Mouse (Mus musculus): Measurements from ENCODE around the gene Esr1. TPM values are rescaled to one million over a fixed set of nuclear protein-coding genes. Genes with fewer than 3 reads are reported as not detected.
A peak's percentile ranks its signal among the peaks of the same experiment; 100 is the strongest.
"Not testable (repeated sequence)": the region's sequence is repeated elsewhere in the genome, so short reads cannot be mapped to it uniquely, and the experiment has no call there.

Esr1 gene
- polyA plus RNA-seq, 1 experiment from 2014 or later: 0.58 TPM

GRCm38 (mm10) chr10:4646851-4647250 is 35.5 kb downstream of the Esr1 start:
- H3K4me1 ChIP-seq (replicated peaks): no peaks in the 10 kb centered on the region
- H3K4me3 ChIP-seq: no peak overlapping the region
- no peaks in the 10 kb centered on the region for H3K36me3 ChIP-seq
- H3K27ac ChIP-seq: no peak overlapping the region
- ATAC-seq (replicated peaks; ENCODE audit: insufficient number of reproducible peaks, insufficient read depth, low FRiP score, low read depth): no peak
- H3K9ac ChIP-seq: no peak overlapping the region
- no peaks in the 10 kb centered on the region for H3K9me3 ChIP-seq (replicated peaks)
- WGBS: 79% methylated on average over 9 of the region's 9 CpGs
- no peak overlapping the region for H3K4me2 ChIP-seq
- H3K27me3 ChIP-seq: no peaks in the 10 kb centered on the region

GRCm38 (mm10) chr10:4665380-4665779 is 54.0 kb downstream of the Esr1 start:
- Histone ChIP-seq H3K27me3 (no peaks in the 10 kb centered on the region), H3K9ac (no peak overlapping the region), H3K4me2 (no peak overlapping the region), H3K9me3 (replicated peaks) (no peaks in the 10 kb centered on the region), H3K4me3 (no peak overlapping the region), H3K27ac (no peak overlapping the region), H3K4me1 (replicated peaks) (no peaks in the 10 kb centered on the region), H3K36me3 (no peaks in the 10 kb centered on the region)
- ATAC-seq (replicated peaks; ENCODE audit: insufficient number of reproducible peaks, insufficient read depth, low FRiP score, low read depth): no peak
- WGBS: 76% methylated on average over 5 of the region's 5 CpGs

DNA sequence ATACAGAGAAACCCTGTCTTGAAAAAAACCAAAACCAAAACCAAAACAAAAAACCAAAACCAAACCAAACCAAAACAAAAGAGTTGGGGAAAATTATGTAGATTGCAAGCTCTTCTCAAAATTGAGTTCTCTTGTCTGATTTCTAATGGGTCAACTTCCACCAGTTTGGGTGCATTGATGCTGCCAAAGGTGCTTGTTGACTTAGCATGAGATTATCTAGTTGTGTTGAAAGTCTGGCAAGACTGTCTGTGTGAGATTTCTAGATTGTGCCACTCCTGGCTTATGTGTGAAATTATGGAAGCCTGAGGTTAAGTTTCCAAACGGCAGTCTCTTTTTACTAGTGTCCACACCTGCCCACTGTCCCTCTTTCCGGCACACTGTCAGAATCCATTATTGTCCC is 55.6 kb downstream of the Esr1 start:
- ATAC-seq (replicated peaks; ENCODE audit: insufficient number of reproducible peaks, insufficient read depth, low FRiP score, low read depth): no peak
- 0 out of 2 replicates have a peak, but pooled peaks cover 3% of the 10 kb centered on the region for H3K4me1 ChIP-seq (replicated peaks)
- no peaks in the 10 kb centered on the region for H3K36me3 ChIP-seq
- H3K9me3 ChIP-seq (replicated peaks): no peaks in the 10 kb centered on the region
- H3K9ac ChIP-seq: no peak overlapping the region
- H3K4me3 ChIP-seq: no peak overlapping the region
- no peak overlapping the region for H3K4me2 ChIP-seq
- H3K27me3 ChIP-seq: no peaks in the 10 kb centered on the region
- WGBS: 78% methylated on average over 2 of the region's 2 CpGs
- no peak overlapping the region for H3K27ac ChIP-seq

GRCm38 (mm10) chr10:4670053-4670452 is 58.7 kb downstream of the Esr1 start:
- WGBS: 58% methylated on average over 2 of the region's 2 CpGs
- 0 out of 2 replicates have a peak, but pooled peaks cover 3% of the 10 kb centered on the region for H3K4me1 ChIP-seq (replicated peaks)
- H3K4me3 ChIP-seq: no peak overlapping the region
- no peak overlapping the region for H3K4me2 ChIP-seq
- ATAC-seq (replicated peaks; ENCODE audit: insufficient number of reproducible peaks, insufficient read depth, low FRiP score, low read depth): no peak
- no peaks in the 10 kb centered on the region for H3K27me3 ChIP-seq
- H3K36me3 ChIP-seq: no peaks in the 10 kb centered on the region
- H3K9ac ChIP-seq: no peak overlapping the region
- H3K9me3 ChIP-seq (replicated peaks): no peaks in the 10 kb centered on the region
- no peak overlapping the region for H3K27ac ChIP-seq

DNA sequence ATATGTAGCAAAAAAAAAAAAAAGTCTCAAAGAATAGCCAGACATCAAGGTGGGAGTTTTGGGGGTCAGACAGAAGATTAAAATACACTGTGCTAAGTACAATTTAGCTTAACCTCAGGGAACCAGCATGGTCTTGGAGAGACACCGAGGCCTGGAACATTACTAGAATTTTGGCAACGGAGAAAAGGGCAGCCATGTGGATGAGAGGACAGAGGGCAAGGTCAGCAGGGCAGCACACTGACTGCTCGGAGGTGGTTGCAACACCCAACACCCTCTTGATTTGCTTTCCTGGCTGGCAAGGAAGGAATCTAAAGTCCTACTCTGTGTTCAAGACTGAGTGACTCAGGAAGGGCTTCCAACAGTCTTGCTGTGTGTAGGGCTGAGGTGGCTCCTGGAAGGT is 60.5 kb downstream of the Esr1 start:
- Histone ChIP-seq H3K4me2 (no peak overlapping the region), H3K9ac (no peak overlapping the region), H3K4me3 (no peak overlapping the region), H3K27me3 (no peaks in the 10 kb centered on the region), H3K36me3 (no peaks in the 10 kb centered on the region), H3K9me3 (replicated peaks) (no peaks in the 10 kb centered on the region), H3K27ac (no peak overlapping the region), H3K4me1 (replicated peaks) (0 out of 2 replicates have a peak, but pooled peaks cover 3% of the 10 kb centered on the region)
- 66% methylated on average over 3 of the region's 3 CpGs for WGBS
- no peak for ATAC-seq (replicated peaks; ENCODE audit: insufficient number of reproducible peaks, insufficient read depth, low FRiP score, low read depth)

DNA sequence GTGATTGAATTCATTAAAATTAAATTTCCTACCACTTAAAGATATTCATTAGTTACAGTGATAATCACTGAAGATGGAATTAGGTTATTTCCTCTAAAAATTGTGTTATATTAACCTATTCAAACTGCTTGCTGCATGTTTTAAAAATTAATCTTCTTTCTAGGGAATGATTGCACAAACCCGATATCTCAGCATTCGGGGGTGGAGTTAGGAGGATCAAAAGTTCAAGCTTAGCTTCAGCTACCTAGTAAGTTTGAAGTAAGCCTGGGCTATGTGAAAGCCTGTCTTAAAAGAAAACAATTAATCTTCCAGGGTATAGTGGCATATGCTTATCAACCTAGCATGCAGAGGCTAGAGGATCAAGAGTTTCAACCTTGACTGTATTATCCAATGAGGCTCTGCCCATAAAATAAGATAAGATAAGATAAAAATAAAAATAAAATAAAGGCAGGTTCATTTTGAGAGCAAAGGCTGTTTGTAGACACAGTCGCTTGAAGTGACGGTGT is 62.0 kb downstream of the Esr1 start:
- ATAC-seq (replicated peaks; ENCODE audit: insufficient number of reproducible peaks, insufficient read depth, low FRiP score, low read depth): no peak
- Histone ChIP-seq H3K4me3 (no peak overlapping the region), H3K27ac (no peak overlapping the region)

GRCm38 (mm10) chr10:4674983-4675592 is 63.7 kb downstream of the Esr1 start:
- H3K27me3 ChIP-seq; H3K9me3 ChIP-seq (replicated peaks); ATAC-seq (replicated peaks; ENCODE audit: insufficient number of reproducible peaks, insufficient read depth, low FRiP score, low read depth); H3K36me3 ChIP-seq; H3K27ac ChIP-seq; H3K9ac ChIP-seq; H3K4me1 ChIP-seq (replicated peaks): not testable (repeated sequence)
- WGBS: 13% methylated on average over 14 of the region's 14 CpGs
- Histone ChIP-seq H3K4me2 (peak overlapping the region; percentile 59), H3K4me3 (peak overlapping the region; percentile 31)

More for the DNA sequence above, 62.0 kb downstream of the Esr1 start:
- H3K4me2 ChIP-seq: no peak overlapping the region
- H3K4me1 ChIP-seq (replicated peaks): 0 out of 2 replicates have a peak, but pooled peaks cover 3% of the 10 kb centered on the region
- no peaks in the 10 kb centered on the region for H3K36me3 ChIP-seq
- no peaks in the 10 kb centered on the region for H3K27me3 ChIP-seq
- no peaks in the 10 kb centered on the region for H3K9me3 ChIP-seq (replicated peaks)
- WGBS: 72% methylated on average over 4 of the region's 4 CpGs
- H3K9ac ChIP-seq: no peak overlapping the region

- H3K4me1 ChIP-seq (replicated peaks): no peaks in the 10 kb centered on the region
- WGBS: 76% methylated on average over 5 of the region's 5 CpGs
- no peak for ATAC-seq (replicated peaks; ENCODE audit: insufficient number of reproducible peaks, insufficient read depth, low FRiP score, low read depth)
Observed at GRCm38 (mm10) chr10:4683106-4683505, 71.7 kb downstream of the Esr1 start.

GRCm38 (mm10) chr10:4683711-4684265 is 72.4 kb downstream of the Esr1 start:
- H3K9ac ChIP-seq: no peak overlapping the region
- H3K4me3 ChIP-seq: no peak overlapping the region
- no peaks in the 10 kb centered on the region for H3K4me1 ChIP-seq (replicated peaks)
- WGBS: 80% methylated on average over 12 of the region's 12 CpGs
- no peak overlapping the region for H3K4me2 ChIP-seq
- H3K9me3 ChIP-seq (replicated peaks): no peaks in the 10 kb centered on the region
- no peak overlapping the region for H3K27ac ChIP-seq
- H3K36me3 ChIP-seq: no peaks in the 10 kb centered on the region
- no peak for ATAC-seq (replicated peaks; ENCODE audit: insufficient number of reproducible peaks, insufficient read depth, low FRiP score, low read depth)
- H3K27me3 ChIP-seq: no peaks in the 10 kb centered on the region

More at GRCm38 (mm10) chr10:4683106-4683505, 71.7 kb downstream of the Esr1 start:
- no peak overlapping the region for H3K4me2 ChIP-seq
- H3K9ac ChIP-seq: no peak overlapping the region
- no peaks in the 10 kb centered on the region for H3K9me3 ChIP-seq (replicated peaks)
- no peaks in the 10 kb centered on the region for H3K27me3 ChIP-seq
- H3K27ac ChIP-seq: no peak overlapping the region
- no peaks in the 10 kb centered on the region for H3K36me3 ChIP-seq
- H3K4me3 ChIP-seq: no peak overlapping the region

DNA sequence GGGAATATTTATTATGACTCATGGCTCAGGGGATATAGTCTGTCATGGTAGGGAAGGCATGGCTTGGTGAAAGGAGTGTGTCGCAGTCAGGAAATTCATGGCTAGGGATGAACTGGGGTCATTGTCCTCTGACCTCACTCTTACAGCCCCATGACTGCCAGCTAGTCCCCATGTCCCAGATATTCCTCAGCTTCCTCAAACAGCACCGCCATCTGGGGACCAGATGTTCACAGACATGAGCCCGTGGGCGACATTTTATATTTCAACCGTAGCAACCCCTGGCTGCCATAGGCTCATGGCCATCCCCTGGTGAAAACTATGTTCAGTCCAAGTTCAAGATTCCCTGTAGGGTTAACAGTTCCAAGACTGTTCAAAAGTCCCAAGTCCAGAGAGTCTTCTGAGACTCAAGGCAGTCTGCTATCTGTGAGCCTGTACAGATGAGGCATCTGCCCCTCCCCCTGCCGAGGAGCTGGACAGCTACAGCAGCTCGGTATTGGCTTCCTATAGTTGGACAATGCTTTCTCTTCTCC is 83.0 kb downstream of the Esr1 start:
- WGBS: 73% methylated on average over 7 of the region's 7 CpGs
- no peak overlapping the region for H3K27ac ChIP-seq
- no peaks in the 10 kb centered on the region for H3K4me1 ChIP-seq (replicated peaks)
- no peak for ATAC-seq (replicated peaks; ENCODE audit: insufficient number of reproducible peaks, insufficient read depth, low FRiP score, low read depth)
- H3K9ac ChIP-seq: no peak overlapping the region
- no peaks in the 10 kb centered on the region for H3K27me3 ChIP-seq
- H3K9me3 ChIP-seq (replicated peaks): no peaks in the 10 kb centered on the region
- no peaks in the 10 kb centered on the region for H3K36me3 ChIP-seq
- no peak overlapping the region for H3K4me3 ChIP-seq
- H3K4me2 ChIP-seq: no peak overlapping the region

GRCm38 (mm10) chr10:4709915-4710314 is 98.5 kb downstream of the Esr1 start:
- H3K4me2 ChIP-seq: peak overlapping the region; percentile 76
- no peaks in the 10 kb centered on the region for H3K36me3 ChIP-seq
- H3K27ac ChIP-seq: no peak overlapping the region
- ATAC-seq (replicated peaks; ENCODE audit: insufficient number of reproducible peaks, insufficient read depth, low FRiP score, low read depth): peak; percentile 43; the same call in 1 of the 2 replicates
- peaks cover 30% of the 10 kb centered on the region for H3K27me3 ChIP-seq
- H3K9ac ChIP-seq: peak overlapping the region; percentile 55; the same call in 1 of the 2 replicates
- H3K4me1 ChIP-seq (replicated peaks): peaks cover 15% of the 10 kb centered on the region
- H3K4me3 ChIP-seq: peak overlapping the region; percentile 51
- H3K9me3 ChIP-seq (replicated peaks): no peaks in the 10 kb centered on the region
- 2% methylated on average over 15 of the region's 15 CpGs for WGBS

All from heart, embryonic 15.5 days (tissue).